Mouse (Mus musculus) stomach, postnatal 0 days (tissue): Measurements from ENCODE around the gene 1810024B03Rik. TPM values are rescaled to one million over a fixed set of nuclear protein-coding genes. Genes with fewer than 3 reads are reported as not detected.
"Not testable (repeated sequence)": the region's sequence is repeated elsewhere in the genome, so short reads cannot be mapped to it uniquely, and the experiment has no call there.

ENCODE experiments used
- ATAC-seq: fragments of 200-750 bp; cut with Nextera tagmentation; 2 replicates; pipeline ENCODE4 v1.8.0; 2017; ENCODE audit not compliant: low FRiP score, low TSS enrichment
- DNase-seq: peaks from one replicate; pipeline ENCODE4 v3.0.0-alpha.2; 2016; ENCODE audit warnings: low spot score
- H3K27ac ChIP-seq: fragments of 300-500 bp; sonication (generic); replicated peaks from 2 replicates; pipeline ENCODE4 v1.5.1; 2014; ENCODE audit warnings: mild to moderate bottlenecking, control low read depth
- H3K27me3 ChIP-seq: fragments of 300-500 bp; sonication (generic); 2 replicates; pipeline ENCODE4 v1.6.1; 2014; ENCODE audit warnings: low read length; ENCODE audit not compliant: control insufficient read depth, insufficient read depth
- H3K36me3 ChIP-seq: fragments of 300-500 bp; sonication (generic); 2 replicates; pipeline ENCODE4 v1.6.1; 2014; ENCODE audit warnings: low read length, mixed read lengths; ENCODE audit not compliant: control insufficient read depth, insufficient read depth
- H3K4me1 ChIP-seq: fragments of 300-500 bp; sonication (generic); replicated peaks from 2 replicates; pipeline ENCODE4 v1.6.1; 2014; ENCODE audit warnings: antibody characterized with exemption; ENCODE audit not compliant: control insufficient read depth, insufficient read depth
- H3K4me2 ChIP-seq: fragments of 300-500 bp; sonication (generic); replicated peaks from 2 replicates; pipeline ENCODE4 v1.6.1; 2014; ENCODE audit warnings: low read depth, mild to moderate bottlenecking, control low read depth, moderate library complexity
- H3K4me3 ChIP-seq: fragments of 300-500 bp; sonication (generic); 2 replicates; pipeline ENCODE4 v1.5.1; 2014; ENCODE audit warnings: low read depth, low read length, control low read depth
- H3K9ac ChIP-seq: fragments of 300-500 bp; sonication (generic); 2 replicates; pipeline ENCODE4 v1.6.1; 2014; ENCODE audit warnings: mild to moderate bottlenecking, low read length, control low read depth, mixed read lengths
- H3K9me3 ChIP-seq: fragments of 300-500 bp; sonication (generic); 2 replicates; pipeline ENCODE4 v1.6.1; 2016; ENCODE audit warnings: low read length; ENCODE audit not compliant: control insufficient read depth
- CTCF ChIP-seq: IDR thresholded peaks from 2 replicates; pipeline ENCODE4 v1.5.1; 2016; ENCODE audit warnings: antibody characterized with exemption, low read depth, mild to moderate bottlenecking, moderate library complexity
- EP300 ChIP-seq: optimal IDR thresholded peaks from 2 replicates; pipeline ENCODE3; 2016; ENCODE audit warnings: antibody characterized with exemption
- WGBS: fragments of 180-500 bp; shearing (Covaris S2); extraction: QIAGEN DNeasy Blood & Tissue Kit; methylation state at CpG from one replicate; pipeline ENCODE4 v1.1.7; 2014; 5-methylcytosine and 5-hydroxymethylcytosine counted together
- polyA plus RNA-seq: library from polyadenylated mRNA; unstranded; fragments of >200 nt; fragmentation: Nextera tagmentation; extraction: Ambion mirVana; gene quantifications from 2 replicates; pipeline ENCODE4 v1.2.1, GENCODE M21; 2015

The 1810024B03Rik gene
- polyA plus RNA-seq, 1 experiment from 2014 or later = 1.7 TPM

DNA sequence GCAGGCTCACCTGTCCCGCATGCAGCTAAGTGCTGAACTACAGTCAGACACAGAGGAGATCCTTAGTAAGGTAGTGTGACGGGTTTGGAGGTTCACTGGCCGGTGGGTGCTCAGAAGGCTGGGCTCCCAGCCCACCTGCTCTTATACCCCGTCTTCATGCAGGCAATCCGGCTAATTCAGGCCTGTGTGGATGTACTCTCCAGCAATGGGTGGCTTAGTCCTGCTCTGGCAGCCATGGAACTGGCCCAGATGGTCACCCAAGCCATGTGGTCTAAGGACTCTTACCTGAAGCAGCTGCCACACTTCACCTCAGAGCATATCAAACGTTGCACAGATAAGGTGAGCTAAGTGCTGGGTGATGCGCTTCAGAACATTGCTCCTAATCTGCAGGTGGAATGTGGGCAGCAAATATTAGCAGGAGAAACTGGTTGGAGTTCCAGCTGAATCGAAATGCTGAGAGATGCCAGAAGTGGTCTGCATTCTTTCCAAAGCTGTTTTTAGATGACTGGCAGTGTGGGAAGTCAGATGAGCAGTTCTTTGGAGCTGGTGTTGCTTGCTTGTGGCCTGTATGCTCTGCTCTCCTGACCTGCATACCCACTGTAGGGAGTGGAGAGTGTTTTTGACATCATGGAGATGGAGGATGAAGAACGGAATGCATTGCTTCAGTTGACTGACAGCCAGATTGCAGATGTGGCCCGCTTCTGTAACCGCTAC, 30.0 kb upstream of the 1810024B03Rik start:
- H3K27me3 ChIP-seq = no peaks in the 10 kb centered on the region
- ATAC-seq (no peak), DNase-seq (no peak)
- no peaks in the 10 kb centered on the region for H3K4me1 ChIP-seq
- H3K27ac ChIP-seq = no peak overlapping the region
- no peaks in the 10 kb centered on the region for H3K9me3 ChIP-seq
- H3K4me3 ChIP-seq = no peak overlapping the region
- 90% methylated on average over 11 of the region's 11 CpGs for WGBS
- H3K9ac ChIP-seq = no peak overlapping the region
- H3K36me3 ChIP-seq = peaks cover 46% of the 10 kb centered on the region
- no peak overlapping the region for H3K4me2 ChIP-seq
- TF ChIP-seq CTCF = no peak
- TF ChIP-seq EP300 = no peak

DNA sequence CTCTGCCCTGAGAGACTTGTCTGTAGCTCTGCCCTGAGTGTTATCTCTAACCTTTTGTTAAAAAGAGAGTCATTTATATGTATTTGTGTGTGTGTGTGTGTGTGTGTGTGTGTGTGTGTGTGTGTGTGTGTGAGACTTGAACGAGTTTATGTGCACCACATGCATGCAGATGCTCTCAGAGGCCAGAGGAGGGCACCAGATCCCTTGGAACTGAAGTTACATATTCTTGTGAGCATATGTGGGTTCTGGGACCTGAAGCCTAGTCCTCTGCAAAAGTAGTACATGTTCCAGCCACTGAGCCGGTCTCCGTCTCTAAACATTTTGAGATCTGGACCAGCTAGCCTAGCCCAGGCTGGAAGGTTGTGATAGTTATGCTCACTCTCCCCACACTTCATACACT, 17.2 kb upstream of the 1810024B03Rik start:
- no peak overlapping the region for H3K27ac ChIP-seq
- no peak for ATAC-seq

DNA sequence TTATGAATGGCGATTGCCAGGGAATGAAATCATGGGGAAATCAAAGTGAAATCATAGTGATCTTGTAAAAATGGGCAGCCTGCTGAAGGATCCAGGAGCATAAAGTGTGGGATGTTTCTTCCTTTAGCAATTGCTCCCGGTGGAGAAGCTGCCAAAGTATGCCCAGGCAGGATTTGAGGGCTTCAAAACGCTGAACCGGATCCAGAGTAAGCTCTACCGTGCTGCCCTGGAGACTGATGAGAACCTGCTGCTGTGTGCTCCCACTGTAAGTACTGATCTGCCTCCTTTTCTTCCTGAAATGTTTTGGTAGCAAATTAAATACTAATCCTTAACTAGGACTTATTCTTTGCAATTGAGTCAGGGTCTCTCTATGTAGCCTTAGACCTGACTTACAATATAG, 9.7 kb upstream of the 1810024B03Rik start:
- peaks cover 47% of the 10 kb centered on the region for H3K36me3 ChIP-seq
- DNase-seq = no peak
- TF ChIP-seq EP300 (no peak), CTCF (no peak)

More for the DNA sequence above, 17.2 kb upstream of the 1810024B03Rik start:
- H3K4me1 ChIP-seq = no peaks in the 10 kb centered on the region
- H3K4me3 ChIP-seq = no peak overlapping the region
- H3K4me2 ChIP-seq = no peak overlapping the region
- H3K36me3 ChIP-seq = peaks cover 56% of the 10 kb centered on the region
- WGBS = 96% methylated on average over 3 of the region's 3 CpGs
- H3K9me3 ChIP-seq = no peaks in the 10 kb centered on the region
- H3K9ac ChIP-seq = no peak overlapping the region
- TF ChIP-seq EP300 (no peak), CTCF (peak; percentile 30; the same call in 1 of the 2 replicates)
- DNase-seq = no peak
- H3K27me3 ChIP-seq = no peaks in the 10 kb centered on the region

DNA sequence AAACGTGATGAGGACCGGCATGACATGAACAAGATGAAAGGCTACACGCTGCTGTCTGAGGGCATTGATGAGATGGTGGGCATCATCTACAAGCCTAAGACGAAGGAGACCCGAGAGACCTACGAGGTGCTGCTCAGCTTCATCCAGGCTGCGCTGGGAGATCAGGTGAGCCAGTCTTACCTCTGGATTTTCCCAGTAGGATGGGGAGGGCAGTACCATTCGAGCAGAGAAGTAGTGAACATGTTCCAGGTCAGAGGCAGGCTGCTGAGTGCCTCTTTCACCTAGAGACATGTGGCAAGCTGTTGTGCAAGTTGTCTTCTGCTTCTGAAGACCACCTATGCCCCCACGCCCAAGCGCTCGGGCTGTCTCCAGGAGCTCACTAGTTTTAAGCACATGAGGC, 2.6 kb upstream of the 1810024B03Rik start:
- Histone ChIP-seq H3K27me3 (no peaks in the 10 kb centered on the region), H3K4me2 (no peak overlapping the region), H3K4me1 (no peaks in the 10 kb centered on the region), H3K27ac (no peak overlapping the region), H3K4me3 (no peak overlapping the region), H3K9ac (no peak overlapping the region), H3K9me3 (no peaks in the 10 kb centered on the region), H3K36me3 (peaks cover 25% of the 10 kb centered on the region)
- DNase-seq (no peak), ATAC-seq (no peak)
- TF ChIP-seq CTCF = no peak
- TF ChIP-seq EP300 = no peak
- 93% methylated on average over 11 of the region's 11 CpGs for WGBS

More for the DNA sequence above, 9.7 kb upstream of the 1810024B03Rik start:
- H3K9me3 ChIP-seq = no peaks in the 10 kb centered on the region
- H3K9ac ChIP-seq = no peak overlapping the region
- H3K4me3 ChIP-seq = no peak overlapping the region
- H3K27me3 ChIP-seq = no peaks in the 10 kb centered on the region
- H3K27ac ChIP-seq = no peak overlapping the region
- ATAC-seq = no peak
- no peaks in the 10 kb centered on the region for H3K4me1 ChIP-seq
- no peak overlapping the region for H3K4me2 ChIP-seq
- 96% methylated on average over 5 of the region's 5 CpGs for WGBS

DNA sequence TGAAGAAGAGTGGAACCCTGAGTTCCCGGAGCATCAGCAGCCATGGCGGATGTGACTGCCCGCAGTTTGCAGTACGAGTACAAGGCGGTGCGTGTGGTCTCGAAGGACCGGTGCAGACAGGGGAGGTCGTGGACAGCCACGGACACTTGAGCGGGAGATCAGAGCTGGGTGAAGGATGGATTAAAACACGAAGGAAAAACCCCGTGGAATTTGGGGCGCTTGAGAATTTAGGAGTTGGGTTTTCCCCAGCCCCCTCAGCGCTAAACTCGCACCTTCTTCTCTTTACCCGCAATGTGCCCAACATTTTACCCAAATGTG, 331 bp upstream of the 1810024B03Rik start:
- DNase-seq (no peak), ATAC-seq (0 out of 2 replicates have a peak, but pooled peaks have one; percentile 8)
- 1% methylated on average over 17 of the region's 17 CpGs for WGBS

DNA sequence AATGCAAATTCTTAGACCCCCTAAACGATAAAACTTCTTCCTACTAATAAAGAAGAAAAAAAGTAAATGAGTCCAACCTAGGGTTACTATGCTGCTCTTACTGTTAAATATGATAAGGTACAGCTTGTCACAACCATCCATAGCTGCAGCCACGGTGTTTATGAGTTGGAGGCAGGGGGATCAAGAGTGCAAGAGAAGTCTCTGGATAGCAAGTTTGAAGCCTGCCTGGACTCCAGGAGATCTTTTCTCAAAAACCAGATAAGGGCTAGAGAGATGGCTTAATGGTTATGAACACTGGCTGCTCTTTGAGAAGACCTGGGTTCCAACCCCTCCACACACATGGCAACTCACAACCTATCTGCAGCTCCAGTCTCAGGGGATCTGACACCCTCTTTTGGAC, 1.2 kb downstream of the 1810024B03Rik start:
- peaks cover 6% of the 10 kb centered on the region for H3K36me3 ChIP-seq
- 96% methylated on average over 2 of the region's 2 CpGs for WGBS

More for the DNA sequence above, 331 bp upstream of the 1810024B03Rik start:
- Histone ChIP-seq H3K27ac (peak overlapping the region; percentile 76), H3K36me3 (peaks cover 13% of the 10 kb centered on the region), H3K9me3 (no peaks in the 10 kb centered on the region), H3K4me3 (peak overlapping the region; percentile 77), H3K4me2 (peak overlapping the region; percentile 59), H3K9ac (peak overlapping the region; percentile 81), H3K4me1 (no peaks in the 10 kb centered on the region), H3K27me3 (no peaks in the 10 kb centered on the region)
- TF ChIP-seq EP300 (no peak), CTCF (no peak)

DNA sequence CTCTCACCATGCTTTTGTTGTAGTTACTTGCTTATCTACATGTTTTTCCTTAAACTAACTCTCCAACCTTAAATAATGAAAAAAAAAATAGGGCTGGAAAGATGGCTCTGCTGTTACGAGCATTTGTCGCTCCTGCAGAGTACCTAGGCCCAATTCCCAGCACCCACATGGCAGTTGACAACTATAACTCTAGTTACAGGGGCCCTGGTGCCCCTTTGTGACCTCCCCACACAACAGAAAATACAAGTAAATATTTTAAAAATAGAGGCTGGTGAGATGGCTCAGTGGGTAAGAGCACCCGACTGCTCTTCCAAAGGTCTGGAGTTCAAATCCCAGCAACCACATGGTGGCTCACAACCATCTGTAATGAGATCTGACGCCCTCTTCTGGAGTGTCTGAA, 2.1 kb downstream of the 1810024B03Rik start:
- H3K9me3 ChIP-seq, H3K4me1 ChIP-seq, H3K27ac ChIP-seq, H3K4me2 ChIP-seq, H3K36me3 ChIP-seq, DNase-seq, H3K9ac ChIP-seq, H3K4me3 ChIP-seq, H3K27me3 ChIP-seq, ATAC-seq: not testable (repeated sequence)
- WGBS = 79% methylated on average over 4 of the region's 4 CpGs

More for the DNA sequence above, 1.2 kb downstream of the 1810024B03Rik start:
- Histone ChIP-seq H3K27ac (no peak overlapping the region), H3K27me3 (no peaks in the 10 kb centered on the region), H3K4me2 (no peak overlapping the region), H3K9ac (no peak overlapping the region), H3K4me1 (no peaks in the 10 kb centered on the region), H3K9me3 (no peaks in the 10 kb centered on the region), H3K4me3 (no peak overlapping the region)
- no peak for DNase-seq
- ATAC-seq = no peak
- no peak for TF ChIP-seq CTCF
- no peak for TF ChIP-seq EP300
